Mouse (Mus musculus) embryonic fibroblast, embryonic 13.5 days (primary cell): ENCODE data around the gene 6030408B16Rik.

Experiments
- CTCF ChIP-seq: IDR thresholded peaks from 2 replicates; pipeline ENCODE4 v1.5.1; 2011; ENCODE audit warnings: mild to moderate bottlenecking, control low read depth, low read length, moderate library complexity, borderline replicate concordance; ENCODE audit not compliant: insufficient read depth
- POLR2A ChIP-seq: IDR thresholded peaks from 2 replicates; pipeline ENCODE4 v1.6.1; 2011; ENCODE audit warnings: low read depth, mild to moderate bottlenecking, control low read depth, low read length, moderate library complexity

GRCm38 (mm10) chr15:101266132-101266963 is 26.7 kb upstream of the 6030408B16Rik start:
- TF ChIP-seq CTCF (no peak), POLR2A (peak; percentile 99)
